Mouse (Mus musculus): Measurements from ENCODE around the gene Slc19a1. TPM values are rescaled to one million over a fixed set of nuclear protein-coding genes. Genes with fewer than 3 reads are reported as not detected.

Slc19a1 gene
- polyA plus RNA-seq, 1 experiment from 2014 or later: 14.0 TPM

Other genes with a start within 250 kb of the Slc19a1 start
- 3.6 and 5.0 TPM in 2 replicates for gene Pcbp3, start 70.4 kb upstream of the Slc19a1 start, polyA plus RNA-seq (2015; fragmentation: Nextera tagmentation; extraction: Ambion mirVana)
- gene Col18a1, start 134.3 kb downstream of the Slc19a1 start, polyA plus RNA-seq (2015; fragmentation: Nextera tagmentation; extraction: Ambion mirVana): 66.0 and 88.2 TPM in 2 replicates
- 23.8 and 27.2 TPM in 2 replicates for gene Pofut2, start 227.0 kb downstream of the Slc19a1 start, polyA plus RNA-seq (2015; fragmentation: Nextera tagmentation; extraction: Ambion mirVana)